Mouse (Mus musculus): ENCODE data around the gene Cxcl9.

DNA sequence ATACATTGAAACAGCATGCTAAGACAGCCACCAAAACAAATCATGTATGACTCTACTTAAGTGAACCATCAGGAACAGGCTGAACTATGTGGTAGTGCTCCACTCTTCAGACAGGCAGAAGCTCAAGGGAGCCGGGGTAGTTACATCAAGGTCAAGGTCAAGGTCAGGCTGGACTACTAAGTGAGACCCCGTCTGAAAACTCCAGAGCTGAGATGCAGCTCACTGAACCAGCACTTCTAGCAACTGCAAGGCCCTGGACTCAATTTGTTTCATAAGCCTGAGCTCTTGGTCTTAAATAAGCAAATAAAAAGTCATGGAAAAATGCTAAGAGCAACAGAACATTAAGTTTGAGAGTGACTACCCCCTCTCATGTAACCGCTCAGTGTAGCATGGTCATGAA is 23.6 kb downstream of the Cxcl9 start:
- no peak for TF ChIP-seq CTCF (IDR thresholded peaks at IDR 0.05; ENCODE audit: low read depth, low read length)
- no peak for TF ChIP-seq GATA2 (IDR thresholded peaks at IDR 0.05; ENCODE audit: borderline replicate concordance, low read depth, low read length)
- no peak for TF ChIP-seq POLR2AphosphoS5 (IDR thresholded peaks at IDR 0.05; ENCODE audit: insufficient replicate concordance, low read depth, low read length)
- TF ChIP-seq GATA1 (IDR thresholded peaks at IDR 0.05; ENCODE audit: borderline replicate concordance, low read length): no peak
- no peak for TF ChIP-seq TAL1 (conservative IDR thresholded peaks at IDR 0.05; ENCODE audit: low read depth, low read length)
